Mouse (Mus musculus) hindbrain, embryonic 11.5 days (tissue): ENCODE data around the gene Hyls1. TPM values are rescaled to one million over a fixed set of nuclear protein-coding genes. Genes with fewer than 3 reads are reported as not detected.

Source experiments
- ATAC-seq: fragments of 200-750 bp; cut with Nextera tagmentation; 2 replicates; pipeline ENCODE4 v1.8.0; 2017; ENCODE audit warnings: mild to moderate bottlenecking, moderate TSS enrichment, moderate library complexity; ENCODE audit not compliant: low FRiP score
- DNase-seq: peaks from one replicate; pipeline ENCODE4 v3.0.0-alpha.2; 2015; ENCODE audit warnings: low spot score
- H3K27ac ChIP-seq: fragments of 300-500 bp; sonication (generic); 2 replicates; pipeline ENCODE4 v1.5.1; 2014; ENCODE audit warnings: mild to moderate bottlenecking, low read depth, low read length
- H3K27me3 ChIP-seq: fragments of 300-500 bp; sonication (generic); 2 replicates; pipeline ENCODE4 v1.6.1; 2014; ENCODE audit warnings: mild to moderate bottlenecking, low read length, moderate library complexity, mixed read lengths; ENCODE audit not compliant: control insufficient read depth, insufficient read depth
- H3K36me3 ChIP-seq: fragments of 300-500 bp; sonication (generic); 2 replicates; pipeline ENCODE4 v1.6.1; 2014; ENCODE audit warnings: mild to moderate bottlenecking, low read length, moderate library complexity, mixed read lengths; ENCODE audit not compliant: control insufficient read depth, insufficient read depth
- H3K4me1 ChIP-seq: fragments of 300-500 bp; sonication (generic); replicated peaks from 2 replicates; pipeline ENCODE4 v1.6.1; 2014; ENCODE audit warnings: low read length, mixed read lengths; ENCODE audit not compliant: control insufficient read depth, insufficient read depth
- H3K4me2 ChIP-seq: fragments of 300-500 bp; sonication (generic); replicated peaks from 2 replicates; pipeline ENCODE4 v1.6.1; 2014; ENCODE audit warnings: mild to moderate bottlenecking, low read depth, low read length
- H3K4me3 ChIP-seq: fragments of 300-500 bp; sonication (generic); 2 replicates; pipeline ENCODE4 v1.5.1; 2014; ENCODE audit warnings: low read depth, low read length
- H3K9ac ChIP-seq: fragments of 300-500 bp; sonication (generic); 2 replicates; pipeline ENCODE4 v1.6.1; 2014; ENCODE audit warnings: low read depth, low read length
- H3K9me3 ChIP-seq: fragments of 300-500 bp; sonication (generic); 2 replicates; pipeline ENCODE4 v1.6.1; 2016; ENCODE audit warnings: low read length; ENCODE audit not compliant: control insufficient read depth
- WGBS: fragments of 180-500 bp; shearing (Covaris S2); extraction: QIAGEN DNeasy Blood & Tissue Kit; methylation state at CpG from one replicate; pipeline ENCODE4 v1.1.7; 2014; 5-methylcytosine and 5-hydroxymethylcytosine counted together
- polyA plus RNA-seq: library from polyadenylated mRNA; unstranded; fragments of >200 nt; fragmentation: Nextera tagmentation; extraction: Ambion mirVana; gene quantifications from 2 replicates; pipeline ENCODE4 v1.2.1, GENCODE M21; 2014

The Hyls1 gene
- polyA plus RNA-seq, 1 experiment from 2014 or later = 32.4 TPM

GRCm38 (mm10) chr9:35539001-35539750 lies 31.0 kb downstream of the Hyls1 start:
- no peaks in the 10 kb centered on the region for H3K4me1 ChIP-seq
- no peak overlapping the region for H3K4me3 ChIP-seq
- H3K27ac ChIP-seq = no peak overlapping the region
- DNase-seq = no peak
- 76% methylated on average over 13 of the region's 13 CpGs for WGBS
- no peaks in the 10 kb centered on the region for H3K27me3 ChIP-seq
- no peak overlapping the region for H3K9ac ChIP-seq
- ATAC-seq = no peak
- no peaks in the 10 kb centered on the region for H3K36me3 ChIP-seq
- H3K4me2 ChIP-seq = no peak overlapping the region
- H3K9me3 ChIP-seq = no peaks in the 10 kb centered on the region

- 81% methylated on average over 4 of the region's 4 CpGs for WGBS
- no peak overlapping the region for H3K27ac ChIP-seq
- no peaks in the 10 kb centered on the region for H3K36me3 ChIP-seq
- no peaks in the 10 kb centered on the region for H3K9me3 ChIP-seq
- DNase-seq = no peak
- H3K4me2 ChIP-seq = no peak overlapping the region
- no peak overlapping the region for H3K9ac ChIP-seq
- H3K4me3 ChIP-seq = no peak overlapping the region
- ATAC-seq = no peak
- H3K27me3 ChIP-seq = no peaks in the 10 kb centered on the region
- no peaks in the 10 kb centered on the region for H3K4me1 ChIP-seq
Observed at GRCm38 (mm10) chr9:35535876-35536275, 34.3 kb downstream of the Hyls1 start.

GRCm38 (mm10) chr9:35535110-35535509 lies 35.1 kb downstream of the Hyls1 start:
- no peak overlapping the region for H3K4me2 ChIP-seq
- no peaks in the 10 kb centered on the region for H3K27me3 ChIP-seq
- no peaks in the 10 kb centered on the region for H3K4me1 ChIP-seq
- WGBS = 7% methylated on average over 2 of the region's 2 CpGs
- H3K9ac ChIP-seq = no peak overlapping the region
- H3K9me3 ChIP-seq = no peaks in the 10 kb centered on the region
- no peaks in the 10 kb centered on the region for H3K36me3 ChIP-seq
- DNase-seq (peak; percentile 83), ATAC-seq (peak; percentile 88)
- H3K27ac ChIP-seq = no peak overlapping the region
- no peak overlapping the region for H3K4me3 ChIP-seq

GRCm38 (mm10) chr9:35533266-35533665 lies 36.9 kb downstream of the Hyls1 start:
- Histone ChIP-seq H3K27me3 (no peaks in the 10 kb centered on the region), H3K4me1 (no peaks in the 10 kb centered on the region), H3K27ac (no peak overlapping the region), H3K9me3 (no peaks in the 10 kb centered on the region), H3K36me3 (no peaks in the 10 kb centered on the region), H3K4me3 (no peak overlapping the region), H3K9ac (no peak overlapping the region), H3K4me2 (no peak overlapping the region)
- WGBS = 79% methylated on average over 9 of the region's 9 CpGs
- ATAC-seq (no peak), DNase-seq (no peak)

GRCm38 (mm10) chr9:35529796-35530195 lies 40.4 kb downstream of the Hyls1 start:
- DNase-seq (peak; percentile 14), ATAC-seq (no peak)
- no peaks in the 10 kb centered on the region for H3K9me3 ChIP-seq

GRCm38 (mm10) chr9:35529141-35529540 lies 41.1 kb downstream of the Hyls1 start:
- Histone ChIP-seq H3K4me3 (no peak overlapping the region), H3K4me1 (no peaks in the 10 kb centered on the region), H3K9ac (no peak overlapping the region), H3K36me3 (no peaks in the 10 kb centered on the region), H3K27ac (no peak overlapping the region), H3K27me3 (no peaks in the 10 kb centered on the region), H3K4me2 (no peak overlapping the region), H3K9me3 (no peaks in the 10 kb centered on the region)
- DNase-seq (no peak), ATAC-seq (no peak)
- WGBS = 76% methylated on average over 3 of the region's 3 CpGs

More at GRCm38 (mm10) chr9:35529796-35530195, 40.4 kb downstream of the Hyls1 start:
- H3K27me3 ChIP-seq = no peaks in the 10 kb centered on the region
- no peaks in the 10 kb centered on the region for H3K36me3 ChIP-seq
- H3K27ac ChIP-seq = no peak overlapping the region
- no peak overlapping the region for H3K4me3 ChIP-seq
- H3K9ac ChIP-seq = no peak overlapping the region
- 31% methylated on average over 1 of the region's 1 CpGs for WGBS
- no peaks in the 10 kb centered on the region for H3K4me1 ChIP-seq
- H3K4me2 ChIP-seq = no peak overlapping the region

- Histone ChIP-seq H3K27me3 (no peaks in the 10 kb centered on the region), H3K4me2 (no peak overlapping the region), H3K4me3 (no peak overlapping the region), H3K9me3 (no peaks in the 10 kb centered on the region), H3K4me1 (0 out of 2 replicates have a peak, but pooled peaks cover 2% of the 10 kb centered on the region), H3K27ac (no peak overlapping the region), H3K9ac (no peak overlapping the region), H3K36me3 (no peaks in the 10 kb centered on the region)
- WGBS = 31% methylated on average over 7 of the region's 7 CpGs
- DNase-seq (peak; percentile 83), ATAC-seq (peak; percentile 65)
Observed at GRCm38 (mm10) chr9:35523941-35524411, 46.2 kb downstream of the Hyls1 start.

- Histone ChIP-seq H3K4me2 (no peak overlapping the region), H3K9me3 (no peaks in the 10 kb centered on the region), H3K9ac (no peak overlapping the region), H3K4me1 (0 out of 2 replicates have a peak, but pooled peaks cover 2% of the 10 kb centered on the region), H3K27ac (no peak overlapping the region), H3K36me3 (no peaks in the 10 kb centered on the region), H3K4me3 (no peak overlapping the region), H3K27me3 (no peaks in the 10 kb centered on the region)
- DNase-seq = peak; percentile 37
- 24% methylated on average over 5 of the region's 5 CpGs for WGBS
- ATAC-seq = peak; percentile 53; the same call in 1 of the 2 replicates
Observed at GRCm38 (mm10) chr9:35523541-35523940, 46.7 kb downstream of the Hyls1 start.
